Mouse (Mus musculus): ENCODE measurements around the gene Kcnmb1. TPM values are rescaled to one million over a fixed set of nuclear protein-coding genes. Genes with fewer than 3 reads are reported as not detected.

Gene Kcnmb1
- polyA plus RNA-seq, 1 experiment from 2014 or later = 3.0 TPM

DNA sequence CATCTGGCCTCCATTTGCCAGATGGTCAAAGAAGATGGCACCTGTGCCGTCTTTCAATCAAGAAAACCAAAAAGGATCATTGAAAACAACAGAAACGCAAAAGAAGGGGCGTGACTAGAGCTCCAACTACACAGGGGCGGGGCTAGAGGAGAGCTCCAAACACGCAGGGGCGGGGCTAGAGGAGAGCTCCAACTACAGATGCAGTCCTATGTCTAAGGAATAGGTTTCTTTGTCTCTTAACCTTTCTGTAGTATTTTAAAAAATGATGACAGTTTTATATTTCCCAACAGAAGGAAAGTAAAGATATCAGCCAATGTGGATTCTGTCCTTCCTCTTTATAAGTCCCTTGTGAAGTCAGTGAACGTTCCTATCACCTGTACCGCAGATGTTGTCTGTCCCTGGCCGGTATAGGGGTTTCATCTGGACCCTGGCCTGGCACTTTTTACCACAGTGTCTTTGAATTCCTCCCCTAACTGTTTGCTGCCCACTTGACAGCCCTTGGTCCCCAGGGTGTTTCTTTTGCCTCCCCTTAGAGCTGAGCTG lies 18.0 kb upstream of the Kcnmb1 start:
- WGBS = 78% methylated on average over 9 of the region's 9 CpGs
- no peak for ATAC-seq (ENCODE audit: extremely low read depth, insufficient number of reproducible peaks, low FRiP score, low TSS enrichment)
- H3K27ac ChIP-seq (replicated peaks) = no peak overlapping the region

DNA sequence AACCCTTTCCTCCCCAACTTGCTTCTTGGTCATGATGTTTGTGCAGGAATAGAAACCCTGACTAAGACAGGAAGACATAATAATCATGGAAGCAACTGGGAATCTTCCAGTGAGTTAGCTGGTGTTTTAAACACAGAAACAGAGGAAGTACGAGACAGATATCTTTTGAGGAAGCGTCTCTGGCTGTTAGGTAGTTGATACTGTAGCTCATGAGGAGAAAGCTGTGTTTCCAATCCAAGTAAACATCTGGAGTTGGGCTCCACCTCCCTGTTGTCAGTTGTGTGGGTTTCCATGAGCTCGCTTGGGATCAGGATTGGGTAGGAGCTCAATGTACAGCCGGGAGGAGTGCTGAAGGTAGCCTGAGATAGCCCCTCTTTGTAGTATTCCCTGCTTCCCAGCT lies 16.3 kb upstream of the Kcnmb1 start:
- 55% methylated on average over 4 of the region's 4 CpGs for WGBS
- ATAC-seq (ENCODE audit: extremely low read depth, insufficient number of reproducible peaks, low FRiP score, low TSS enrichment) = no peak
- H3K4me2 ChIP-seq = no peak overlapping the region
- H3K36me3 ChIP-seq = no peaks in the 10 kb centered on the region
- H3K27ac ChIP-seq (replicated peaks) = no peak overlapping the region
- no peaks in the 10 kb centered on the region for H3K4me1 ChIP-seq
- no peaks in the 10 kb centered on the region for H3K9me3 ChIP-seq
- H3K27me3 ChIP-seq (replicated peaks) = no peaks in the 10 kb centered on the region
- H3K9ac ChIP-seq = no peak overlapping the region
- no peak overlapping the region for H3K4me3 ChIP-seq

More for the DNA sequence above, 18.0 kb upstream of the Kcnmb1 start:
- Histone ChIP-seq H3K9ac (no peak overlapping the region), H3K4me1 (no peaks in the 10 kb centered on the region), H3K4me2 (no peak overlapping the region), H3K4me3 (no peak overlapping the region), H3K27me3 (replicated peaks) (no peaks in the 10 kb centered on the region), H3K9me3 (no peaks in the 10 kb centered on the region), H3K36me3 (no peaks in the 10 kb centered on the region)

DNA sequence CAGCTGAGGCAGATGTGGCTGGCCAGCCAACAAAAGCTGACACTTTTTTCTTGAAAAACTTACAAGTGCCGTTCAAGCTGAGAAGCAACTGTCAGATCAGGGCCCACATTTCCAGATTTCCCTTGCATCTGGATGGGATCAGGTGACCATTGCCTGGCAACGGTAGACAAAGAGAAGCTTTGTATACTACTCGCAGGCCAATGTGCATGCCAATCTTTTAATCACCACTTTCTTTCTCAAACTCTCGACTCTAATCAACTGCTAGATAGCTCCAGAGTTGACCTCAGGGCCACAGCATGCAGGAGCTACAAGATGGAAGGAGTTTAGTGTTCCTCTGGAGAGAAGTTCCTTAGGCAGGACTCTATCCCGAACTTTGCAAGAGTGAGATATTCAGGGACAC lies 11.7 kb upstream of the Kcnmb1 start:
- ATAC-seq (ENCODE audit: extremely low read depth, insufficient number of reproducible peaks, low FRiP score, low TSS enrichment) = no peak

DNA sequence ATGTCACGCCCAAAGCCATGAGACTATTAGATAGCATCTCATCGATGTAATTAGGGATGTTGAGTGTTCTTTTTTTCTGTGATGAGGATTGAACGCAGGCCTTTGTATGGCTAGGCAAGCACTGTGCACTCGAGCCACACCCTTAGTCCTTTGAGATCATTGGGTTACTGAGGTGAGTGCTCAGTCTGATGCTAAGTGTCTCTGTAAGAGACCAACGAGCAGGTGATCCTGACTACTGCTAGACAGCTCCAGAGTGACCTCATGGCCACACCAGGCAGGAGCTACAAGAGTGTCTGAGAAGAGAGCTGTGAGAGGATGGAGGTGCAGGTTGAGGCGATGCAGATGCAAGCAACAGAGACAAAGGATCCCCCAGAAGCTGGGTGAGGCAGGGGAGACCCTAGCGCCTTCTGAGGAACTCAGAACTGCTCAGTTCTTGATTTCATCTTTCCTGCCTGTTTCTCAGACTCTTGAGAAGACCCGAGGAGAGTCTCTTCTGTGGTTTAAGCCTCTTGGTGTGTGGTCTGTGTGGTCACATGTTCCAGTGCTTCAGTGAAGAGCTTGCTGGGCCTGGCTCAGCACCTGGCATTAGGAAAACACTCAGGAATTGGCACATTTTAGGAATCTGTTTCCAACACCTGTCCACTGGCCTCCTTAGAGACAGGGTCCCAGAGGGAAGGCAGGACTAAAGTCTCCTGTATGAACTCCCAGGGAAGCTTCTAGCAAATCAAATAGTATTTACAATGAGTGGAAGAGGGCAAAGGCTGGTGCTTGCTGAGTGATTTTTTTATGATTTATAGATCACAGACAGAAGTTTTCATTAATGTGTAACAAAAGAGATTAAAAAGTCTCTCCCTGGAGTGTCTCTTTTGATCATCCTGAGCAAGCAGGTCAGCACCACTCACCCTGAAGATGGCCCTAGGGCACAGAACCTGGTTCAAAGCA lies 10.9 kb upstream of the Kcnmb1 start:
- 72% methylated on average over 8 of the region's 8 CpGs for WGBS
- Histone ChIP-seq H3K9ac (no peak overlapping the region), H3K4me2 (no peak overlapping the region), H3K36me3 (no peaks in the 10 kb centered on the region), H3K27ac (replicated peaks) (no peak overlapping the region), H3K4me3 (no peak overlapping the region), H3K27me3 (replicated peaks) (no peaks in the 10 kb centered on the region), H3K4me1 (no peaks in the 10 kb centered on the region), H3K9me3 (no peaks in the 10 kb centered on the region)
- no peak for ATAC-seq (ENCODE audit: extremely low read depth, insufficient number of reproducible peaks, low FRiP score, low TSS enrichment)

More for the DNA sequence above, 11.7 kb upstream of the Kcnmb1 start:
- no peak overlapping the region for H3K4me2 ChIP-seq
- 53% methylated on average over 5 of the region's 5 CpGs for WGBS
- H3K4me3 ChIP-seq = no peak overlapping the region
- no peaks in the 10 kb centered on the region for H3K36me3 ChIP-seq
- H3K27ac ChIP-seq (replicated peaks) = no peak overlapping the region
- no peaks in the 10 kb centered on the region for H3K9me3 ChIP-seq
- H3K4me1 ChIP-seq = no peaks in the 10 kb centered on the region
- H3K27me3 ChIP-seq (replicated peaks) = no peaks in the 10 kb centered on the region
- H3K9ac ChIP-seq = no peak overlapping the region

DNA sequence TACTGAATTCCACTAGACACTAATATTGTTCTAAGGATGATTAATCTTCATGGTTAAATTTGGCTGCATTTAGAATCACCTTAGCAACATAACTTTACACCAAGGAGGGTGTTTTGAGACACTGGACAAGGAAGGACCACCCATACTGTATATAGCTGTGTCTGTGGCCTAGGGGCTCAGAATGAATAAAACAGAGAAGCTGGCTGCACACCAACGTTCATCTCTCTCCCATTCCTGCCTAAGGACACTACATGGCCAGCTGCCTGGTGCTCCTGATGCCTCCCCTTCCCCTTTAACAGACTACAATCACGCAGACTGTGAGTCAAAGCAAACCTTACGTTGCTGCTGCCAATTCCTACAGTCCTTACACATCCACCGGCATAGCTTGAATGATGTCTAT lies 6.8 kb upstream of the Kcnmb1 start:
- H3K27ac ChIP-seq (replicated peaks) = no peak overlapping the region
- no peak for ATAC-seq (ENCODE audit: extremely low read depth, insufficient number of reproducible peaks, low FRiP score, low TSS enrichment)
- no peaks in the 10 kb centered on the region for H3K27me3 ChIP-seq (replicated peaks)
- no peak overlapping the region for H3K9ac ChIP-seq
- no peak overlapping the region for H3K4me3 ChIP-seq
- no peaks in the 10 kb centered on the region for H3K9me3 ChIP-seq
- 69% methylated on average over 4 of the region's 4 CpGs for WGBS
- no peaks in the 10 kb centered on the region for H3K36me3 ChIP-seq
- no peak overlapping the region for H3K4me2 ChIP-seq
- H3K4me1 ChIP-seq = no peaks in the 10 kb centered on the region

DNA sequence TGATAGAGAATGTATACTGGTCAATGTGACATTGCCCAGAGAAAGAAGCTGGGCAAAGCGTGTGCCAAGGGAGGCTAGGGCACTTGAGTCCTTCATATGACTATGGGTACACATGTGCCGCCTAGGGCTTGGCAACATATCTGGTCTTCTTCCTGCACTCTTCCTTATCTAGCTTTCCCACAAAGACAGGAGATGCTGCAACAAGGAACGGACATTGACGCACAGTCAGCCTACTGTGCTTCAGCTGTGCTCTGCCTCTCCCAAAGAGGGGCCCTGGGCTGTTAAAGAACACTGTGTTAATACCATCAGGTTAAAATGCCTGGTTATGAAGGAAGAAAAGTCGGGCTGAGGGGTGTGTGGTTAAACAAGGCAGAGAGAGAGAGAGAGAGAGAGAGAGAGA lies 6.2 kb upstream of the Kcnmb1 start:
- Histone ChIP-seq H3K27me3 (replicated peaks) (no peaks in the 10 kb centered on the region), H3K4me2 (no peak overlapping the region), H3K4me3 (no peak overlapping the region), H3K4me1 (no peaks in the 10 kb centered on the region), H3K36me3 (no peaks in the 10 kb centered on the region), H3K9ac (no peak overlapping the region), H3K9me3 (no peaks in the 10 kb centered on the region), H3K27ac (replicated peaks) (no peak overlapping the region)
- WGBS = 58% methylated on average over 5 of the region's 5 CpGs
- no peak for ATAC-seq (ENCODE audit: extremely low read depth, insufficient number of reproducible peaks, low FRiP score, low TSS enrichment)

DNA sequence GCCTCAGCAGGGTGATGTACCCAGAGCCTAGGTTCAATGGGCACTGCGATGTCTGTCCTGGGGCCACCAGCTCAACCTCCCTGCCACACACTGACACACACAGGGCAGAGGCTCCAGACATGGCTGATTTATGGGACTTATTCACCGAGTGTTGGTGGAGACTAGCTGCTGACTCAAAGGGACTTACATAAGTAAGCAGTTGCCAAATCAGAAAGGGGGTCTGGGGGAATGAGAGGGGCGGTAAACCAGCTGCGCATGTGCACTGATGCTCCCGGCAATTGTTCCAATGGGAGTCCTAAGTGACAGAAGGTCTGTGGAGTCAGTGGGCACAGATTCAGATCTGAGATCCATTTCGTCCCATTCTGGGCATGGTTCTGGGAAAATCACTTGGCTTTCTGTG lies 5.2 kb upstream of the Kcnmb1 start:
- WGBS = 79% methylated on average over 6 of the region's 6 CpGs

DNA sequence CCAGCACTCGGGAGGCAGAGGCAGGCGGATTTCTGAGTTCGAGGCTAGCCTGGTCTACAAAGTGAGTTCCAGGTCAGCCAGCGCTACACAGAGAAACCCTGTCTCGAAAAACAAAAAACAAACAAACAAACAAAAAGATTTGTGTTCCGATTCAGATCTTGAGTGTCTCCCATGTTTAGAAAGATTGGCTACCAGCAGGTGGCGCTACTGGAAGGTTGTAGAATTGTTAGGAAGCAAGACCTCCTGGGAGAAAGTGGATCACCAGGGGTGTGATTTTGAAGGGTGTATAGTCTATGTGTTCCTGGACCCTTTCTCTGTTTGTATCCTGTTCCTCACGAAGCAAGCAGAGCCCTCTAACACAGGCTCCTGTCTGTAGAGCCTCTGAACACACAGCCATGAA lies 4.1 kb upstream of the Kcnmb1 start:
- WGBS = 67% methylated on average over 8 of the region's 8 CpGs
- ATAC-seq (ENCODE audit: extremely low read depth, insufficient number of reproducible peaks, low FRiP score, low TSS enrichment) = no peak
- Histone ChIP-seq H3K4me1 (peaks cover 16% of the 10 kb centered on the region), H3K27ac (replicated peaks) (no peak overlapping the region), H3K27me3 (replicated peaks) (no peaks in the 10 kb centered on the region), H3K9me3 (no peaks in the 10 kb centered on the region), H3K9ac (no peak overlapping the region), H3K4me2 (no peak overlapping the region), H3K4me3 (no peak overlapping the region), H3K36me3 (no peaks in the 10 kb centered on the region)

More for the DNA sequence above, 5.2 kb upstream of the Kcnmb1 start:
- no peaks in the 10 kb centered on the region for H3K9me3 ChIP-seq
- ATAC-seq (ENCODE audit: extremely low read depth, insufficient number of reproducible peaks, low FRiP score, low TSS enrichment) = no peak
- no peak overlapping the region for H3K9ac ChIP-seq
- H3K4me2 ChIP-seq = no peak overlapping the region
- no peak overlapping the region for H3K4me3 ChIP-seq
- H3K27me3 ChIP-seq (replicated peaks) = no peaks in the 10 kb centered on the region
- H3K4me1 ChIP-seq = peaks cover 5% of the 10 kb centered on the region
- H3K36me3 ChIP-seq = no peaks in the 10 kb centered on the region
- H3K27ac ChIP-seq (replicated peaks) = no peak overlapping the region

DNA sequence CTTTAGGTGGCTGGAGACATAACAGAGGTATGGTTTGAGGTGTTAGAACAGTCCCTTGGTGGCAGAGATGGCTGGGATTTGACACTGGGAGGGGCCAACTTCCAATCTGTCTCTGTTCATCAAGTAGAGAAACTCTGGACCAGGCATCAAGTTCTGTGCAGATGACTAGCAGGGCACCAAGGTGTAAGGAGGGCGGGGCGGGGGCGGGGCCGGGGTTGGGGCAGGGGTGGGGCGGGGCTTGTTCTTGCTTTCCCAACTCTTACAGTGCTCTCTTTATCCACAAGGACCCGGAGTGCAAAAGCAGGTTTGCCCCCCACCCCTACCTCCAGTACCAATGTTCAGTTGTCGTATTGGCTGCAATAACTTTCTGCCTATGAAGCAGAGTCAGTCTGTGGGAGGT lies 635 bp upstream of the Kcnmb1 start:
- 34% methylated on average over 7 of the region's 7 CpGs for WGBS
- H3K27ac ChIP-seq (replicated peaks) = 0 out of 2 replicates have a peak overlapping the region, but pooled peaks have one; percentile 48
- ATAC-seq (ENCODE audit: extremely low read depth, insufficient number of reproducible peaks, low FRiP score, low TSS enrichment) = no peak

DNA sequence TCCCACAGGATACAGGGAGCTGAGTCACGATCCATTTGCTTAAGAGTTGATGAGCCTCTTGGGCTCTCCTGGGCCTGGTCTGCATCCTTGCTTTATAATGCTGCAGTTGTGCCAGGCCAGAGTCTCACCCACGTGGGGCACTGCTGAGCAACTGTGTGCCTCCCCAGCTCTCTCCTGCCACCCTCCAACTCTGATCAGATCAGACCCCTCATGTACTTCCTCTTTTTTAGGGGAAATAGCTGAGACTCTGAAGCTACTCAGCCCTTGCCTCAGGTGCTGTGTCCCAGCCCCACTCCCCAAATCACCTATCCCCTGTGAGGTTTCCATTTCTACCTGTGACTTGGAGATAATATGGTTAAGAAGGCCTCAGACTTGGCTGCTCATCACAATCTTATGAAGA lies 2.6 kb downstream of the Kcnmb1 start:
- WGBS = 42% methylated on average over 2 of the region's 2 CpGs
- Histone ChIP-seq H3K9me3 (no peaks in the 10 kb centered on the region), H3K4me2 (no peak overlapping the region), H3K36me3 (no peaks in the 10 kb centered on the region), H3K27ac (replicated peaks) (no peak overlapping the region), H3K4me1 (peaks cover 28% of the 10 kb centered on the region), H3K4me3 (no peak overlapping the region), H3K9ac (no peak overlapping the region), H3K27me3 (replicated peaks) (no peaks in the 10 kb centered on the region)
- ATAC-seq (ENCODE audit: extremely low read depth, insufficient number of reproducible peaks, low FRiP score, low TSS enrichment) = no peak

More for the DNA sequence above, 635 bp upstream of the Kcnmb1 start:
- H3K27me3 ChIP-seq (replicated peaks) = no peaks in the 10 kb centered on the region
- no peak overlapping the region for H3K4me3 ChIP-seq
- H3K4me1 ChIP-seq = peaks cover 28% of the 10 kb centered on the region
- no peaks in the 10 kb centered on the region for H3K9me3 ChIP-seq
- H3K36me3 ChIP-seq = no peaks in the 10 kb centered on the region
- no peak overlapping the region for H3K4me2 ChIP-seq
- H3K9ac ChIP-seq = no peak overlapping the region

DNA sequence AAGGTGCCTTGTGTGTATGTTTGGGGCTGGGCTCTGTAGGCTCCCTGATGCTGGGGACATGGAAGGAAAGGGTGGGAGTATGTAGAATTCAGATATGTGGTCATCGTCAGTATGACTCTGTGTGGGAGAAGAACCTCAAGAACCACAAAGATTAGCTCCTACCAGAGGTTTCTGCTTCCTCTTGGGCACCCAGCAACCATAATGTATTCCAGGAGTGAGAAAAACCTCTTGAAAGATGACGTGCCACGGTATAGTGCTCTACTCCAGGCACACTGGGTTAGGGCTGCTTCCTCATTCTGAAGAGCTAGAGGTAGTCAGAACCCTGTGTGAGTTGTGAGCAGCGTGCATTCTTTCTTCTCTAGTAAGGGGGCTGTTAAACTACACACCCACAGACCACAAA lies 4.9 kb downstream of the Kcnmb1 start:
- H3K9ac ChIP-seq = no peak overlapping the region
- H3K4me1 ChIP-seq = peaks cover 22% of the 10 kb centered on the region
- H3K4me2 ChIP-seq = no peak overlapping the region
- 62% methylated on average over 4 of the region's 4 CpGs for WGBS
- no peaks in the 10 kb centered on the region for H3K36me3 ChIP-seq
- no peaks in the 10 kb centered on the region for H3K9me3 ChIP-seq
- no peak overlapping the region for H3K27ac ChIP-seq (replicated peaks)
- no peaks in the 10 kb centered on the region for H3K27me3 ChIP-seq (replicated peaks)
- no peak overlapping the region for H3K4me3 ChIP-seq
- no peak for ATAC-seq (ENCODE audit: extremely low read depth, insufficient number of reproducible peaks, low FRiP score, low TSS enrichment)

DNA sequence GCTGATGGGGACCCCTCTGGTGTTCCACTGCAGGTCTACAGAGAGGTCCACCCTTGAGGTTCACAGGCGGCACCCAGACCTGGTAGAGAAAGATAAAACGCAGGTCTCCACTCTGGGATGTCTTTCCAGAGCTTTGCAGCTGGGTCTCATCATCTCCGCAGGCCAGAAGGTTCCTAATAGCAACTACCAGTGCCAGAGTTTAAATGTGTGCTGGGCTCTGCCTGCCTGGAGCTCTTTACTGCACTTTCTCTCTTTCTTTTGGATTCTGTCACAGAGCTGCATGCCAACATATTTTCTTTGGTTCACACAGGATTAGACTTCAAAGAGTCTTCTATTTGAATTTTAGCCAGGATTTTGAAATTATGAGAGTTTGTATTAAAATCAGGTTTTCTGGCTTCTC lies 6.4 kb downstream of the Kcnmb1 start:
- Histone ChIP-seq H3K4me2 (no peak overlapping the region), H3K9ac (no peak overlapping the region), H3K27me3 (replicated peaks) (no peaks in the 10 kb centered on the region), H3K4me3 (no peak overlapping the region), H3K9me3 (no peaks in the 10 kb centered on the region), H3K27ac (replicated peaks) (no peak overlapping the region), H3K36me3 (no peaks in the 10 kb centered on the region), H3K4me1 (peaks cover 7% of the 10 kb centered on the region; the same call in 1 of the 2 replicates)
- ATAC-seq (ENCODE audit: extremely low read depth, insufficient number of reproducible peaks, low FRiP score, low TSS enrichment) = no peak
- 60% methylated on average over 3 of the region's 3 CpGs for WGBS

Data from heart, embryonic 13.5 days (tissue).